Mouse (Mus musculus): Measurements from ENCODE around the gene Mthfd1l. TPM values are rescaled to one million over a fixed set of nuclear protein-coding genes. Genes with fewer than 3 reads are reported as not detected.
"Not testable (repeated sequence)": the region's sequence is repeated elsewhere in the genome, so short reads cannot be mapped to it uniquely, and the experiment has no call there.

The Mthfd1l gene
- polyA plus RNA-seq, 1 experiment: 15.5 TPM

DNA sequence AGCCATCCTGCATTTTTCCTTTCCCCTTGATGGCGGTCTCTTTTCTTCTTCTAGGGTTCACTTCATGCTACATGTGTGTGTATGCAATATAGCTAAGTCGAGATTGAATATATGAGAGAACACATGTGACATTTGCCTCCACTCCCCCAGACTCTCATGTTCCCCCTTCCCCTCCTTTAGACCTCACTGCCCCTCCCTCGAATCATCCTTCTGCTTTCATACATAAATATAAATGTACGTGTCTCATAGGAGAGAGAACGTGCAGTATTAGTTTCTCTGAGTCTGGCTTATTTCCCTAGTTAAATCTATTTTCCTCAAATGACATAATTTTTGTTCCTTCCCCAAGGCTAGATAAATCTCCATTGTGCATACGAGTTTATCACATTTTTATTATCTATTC lies 226.1 kb downstream of the Mthfd1l start:
- Histone ChIP-seq H3K27ac (ENCODE audit: control insufficient read depth, insufficient read depth, low read depth, low read length, poor library complexity) (no peak overlapping the region), H3K4me1 (ENCODE audit: control insufficient read depth, insufficient read depth, low read length) (peaks cover 2% of the 10 kb centered on the region; the same call in 1 of the 2 replicates), H3K4me3 (replicated peaks; ENCODE audit: control insufficient read depth, low read depth, low read length) (no peak overlapping the region)
- TF ChIP-seq POLR2A (IDR thresholded peaks at IDR 0.05; ENCODE audit: borderline replicate concordance, control insufficient read depth, low read depth, low read length) (no peak), CTCF (IDR thresholded peaks at IDR 0.05; ENCODE audit: control insufficient read depth, insufficient read depth, low read length) (no peak)
- 76% methylated on average over 6 of the region's 6 CpGs for WGBS

DNA sequence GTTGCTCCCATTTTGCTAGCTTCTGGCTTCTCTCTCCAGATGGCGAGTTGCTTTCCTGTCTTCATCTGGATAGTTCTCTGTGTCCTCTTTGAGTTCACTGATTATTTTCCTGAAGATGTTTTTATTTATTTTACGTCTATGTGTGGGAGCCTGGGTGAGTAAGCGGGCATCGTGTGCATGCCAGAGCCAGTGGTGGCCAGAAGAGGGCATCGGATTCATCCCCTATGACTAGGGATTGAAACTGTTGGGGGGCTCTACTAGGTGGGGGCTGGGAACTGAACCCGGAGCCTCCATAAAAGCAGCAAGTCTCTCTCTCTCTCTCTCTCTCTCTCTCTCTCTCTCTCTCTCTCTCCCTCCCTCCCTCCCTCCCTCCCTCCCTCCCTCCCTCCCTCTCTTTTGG lies 227.0 kb downstream of the Mthfd1l start:
- H3K4me1 ChIP-seq (ENCODE audit: control insufficient read depth, insufficient read depth, low read length): peaks cover 2% of the 10 kb centered on the region; the same call in 1 of the 2 replicates
- no peak overlapping the region for H3K27ac ChIP-seq (ENCODE audit: control insufficient read depth, insufficient read depth, low read depth, low read length, poor library complexity)
- H3K4me3 ChIP-seq (replicated peaks; ENCODE audit: control insufficient read depth, low read depth, low read length): no peak overlapping the region
- 85% methylated on average over 6 of the region's 6 CpGs for WGBS
- TF ChIP-seq CTCF (IDR thresholded peaks at IDR 0.05; ENCODE audit: control insufficient read depth, insufficient read depth, low read length) (no peak), POLR2A (IDR thresholded peaks at IDR 0.05; ENCODE audit: borderline replicate concordance, control insufficient read depth, low read depth, low read length) (no peak)

- Histone ChIP-seq H3K4me1 (ENCODE audit: control insufficient read depth, insufficient read depth, low read length) (peaks cover 2% of the 10 kb centered on the region; the same call in 1 of the 2 replicates), H3K4me3 (replicated peaks; ENCODE audit: control insufficient read depth, low read depth, low read length) (no peak overlapping the region), H3K27ac (ENCODE audit: control insufficient read depth, insufficient read depth, low read depth, low read length, poor library complexity) (no peak overlapping the region)
- 64% methylated on average over 5 of the region's 5 CpGs for WGBS
- no peak for TF ChIP-seq POLR2A (IDR thresholded peaks at IDR 0.05; ENCODE audit: borderline replicate concordance, control insufficient read depth, low read depth, low read length)
- no peak for TF ChIP-seq CTCF (IDR thresholded peaks at IDR 0.05; ENCODE audit: control insufficient read depth, insufficient read depth, low read length)
Observed at GRCm38 (mm10) chr10:4200546-4201104, 227.7 kb downstream of the Mthfd1l start.

DNA sequence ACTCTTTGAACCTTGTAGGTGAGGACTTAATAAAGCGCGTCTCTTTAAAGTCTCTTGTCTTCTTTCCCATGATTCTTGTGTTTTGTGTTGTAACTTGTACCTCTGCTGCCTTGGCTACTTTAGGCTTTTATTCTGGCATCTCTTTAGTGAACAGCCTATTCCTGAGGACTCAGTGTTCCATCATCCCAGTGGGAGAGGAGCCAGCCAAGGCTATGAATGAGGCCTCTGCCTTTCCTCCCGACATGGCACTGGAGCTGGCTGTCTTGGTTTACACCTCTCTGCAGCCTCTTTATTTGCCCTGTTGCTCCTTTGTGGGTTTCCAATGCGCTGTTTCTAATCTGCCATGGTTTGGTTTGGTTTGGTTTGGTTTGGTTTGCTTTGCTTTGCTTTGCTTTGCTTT lies 228.2 kb downstream of the Mthfd1l start:
- H3K27ac ChIP-seq (ENCODE audit: control insufficient read depth, insufficient read depth, low read depth, low read length, poor library complexity): no peak overlapping the region
- TF ChIP-seq POLR2A (IDR thresholded peaks at IDR 0.05; ENCODE audit: borderline replicate concordance, control insufficient read depth, low read depth, low read length): no peak
- no peak for TF ChIP-seq CTCF (IDR thresholded peaks at IDR 0.05; ENCODE audit: control insufficient read depth, insufficient read depth, low read length)
- peaks cover 2% of the 10 kb centered on the region; the same call in 1 of the 2 replicates for H3K4me1 ChIP-seq (ENCODE audit: control insufficient read depth, insufficient read depth, low read length)
- no peak overlapping the region for H3K4me3 ChIP-seq (replicated peaks; ENCODE audit: control insufficient read depth, low read depth, low read length)
- 83% methylated on average over 4 of the region's 4 CpGs for WGBS

GRCm38 (mm10) chr10:4203651-4204050 lies 230.7 kb downstream of the Mthfd1l start:
- not testable (repeated sequence) for H3K27ac ChIP-seq (ENCODE audit: control insufficient read depth, insufficient read depth, low read depth, low read length, poor library complexity); H3K4me1 ChIP-seq (ENCODE audit: control insufficient read depth, insufficient read depth, low read length); H3K4me3 ChIP-seq (replicated peaks; ENCODE audit: control insufficient read depth, low read depth, low read length)
- WGBS: 21% methylated on average over 6 of the region's 6 CpGs

GRCm38 (mm10) chr10:4209040-4209439 lies 236.1 kb downstream of the Mthfd1l start:
- TF ChIP-seq CTCF (IDR thresholded peaks at IDR 0.05; ENCODE audit: control insufficient read depth, insufficient read depth, low read length) (no peak), POLR2A (IDR thresholded peaks at IDR 0.05; ENCODE audit: borderline replicate concordance, control insufficient read depth, low read depth, low read length) (no peak)
- H3K4me3 ChIP-seq (replicated peaks; ENCODE audit: control insufficient read depth, low read depth, low read length): no peak overlapping the region
- no peaks in the 10 kb centered on the region for H3K4me1 ChIP-seq (ENCODE audit: control insufficient read depth, insufficient read depth, low read length)
- WGBS: 82% methylated on average over 15 of the region's 15 CpGs
- no peak overlapping the region for H3K27ac ChIP-seq (ENCODE audit: control insufficient read depth, insufficient read depth, low read depth, low read length, poor library complexity)

DNA sequence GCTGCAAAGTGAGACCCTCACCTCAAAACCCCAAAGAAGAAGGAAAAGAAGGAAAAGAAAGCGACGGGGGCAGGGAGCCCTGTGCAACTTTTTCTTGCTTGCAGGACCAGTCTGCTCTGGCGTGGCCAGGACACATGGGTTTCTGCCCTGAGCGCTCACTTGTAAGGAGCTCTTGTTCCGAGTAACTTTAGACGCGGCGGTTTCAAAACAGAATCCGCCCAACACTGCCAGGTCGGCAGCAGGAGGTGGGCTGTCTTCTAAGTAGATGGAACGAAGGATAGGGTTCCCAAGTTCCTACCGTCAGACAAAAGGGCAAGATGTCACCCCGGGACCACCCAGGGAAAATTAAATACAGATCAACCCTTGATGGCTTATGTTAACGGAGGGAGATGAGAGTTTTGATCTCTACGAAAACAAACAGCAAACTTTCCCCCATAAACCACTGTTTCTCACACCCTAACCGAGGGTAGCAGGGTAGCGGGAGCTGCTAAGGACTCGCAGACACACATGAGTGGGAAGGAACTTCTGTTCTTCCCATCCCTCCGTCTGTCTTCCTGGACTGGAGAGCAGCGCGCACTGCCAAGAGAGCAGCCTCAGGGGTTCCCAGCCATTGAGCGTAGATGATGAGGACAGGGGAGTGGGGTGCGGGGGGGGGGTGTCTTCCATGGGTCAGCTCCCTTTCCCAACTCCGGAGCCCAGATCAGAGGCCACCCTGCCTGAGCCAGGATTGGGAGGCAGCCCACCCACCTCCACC lies 237.6 kb downstream of the Mthfd1l start:
- TF ChIP-seq POLR2A (IDR thresholded peaks at IDR 0.05; ENCODE audit: borderline replicate concordance, control insufficient read depth, low read depth, low read length) (no peak), CTCF (IDR thresholded peaks at IDR 0.05; ENCODE audit: control insufficient read depth, insufficient read depth, low read length) (no peak)
- no peak overlapping the region for H3K27ac ChIP-seq (ENCODE audit: control insufficient read depth, insufficient read depth, low read depth, low read length, poor library complexity)
- no peaks in the 10 kb centered on the region for H3K4me1 ChIP-seq (ENCODE audit: control insufficient read depth, insufficient read depth, low read length)
- 38% methylated on average over 24 of the region's 24 CpGs for WGBS
- H3K4me3 ChIP-seq (replicated peaks; ENCODE audit: control insufficient read depth, low read depth, low read length): no peak overlapping the region

GRCm38 (mm10) chr10:4211067-4211447 lies 238.1 kb downstream of the Mthfd1l start:
- TF ChIP-seq POLR2A (IDR thresholded peaks at IDR 0.05; ENCODE audit: borderline replicate concordance, control insufficient read depth, low read depth, low read length) (no peak), CTCF (IDR thresholded peaks at IDR 0.05; ENCODE audit: control insufficient read depth, insufficient read depth, low read length) (no peak)
- WGBS: 44% methylated on average over 4 of the region's 4 CpGs

More at GRCm38 (mm10) chr10:4211067-4211447, 238.1 kb downstream of the Mthfd1l start:
- Histone ChIP-seq H3K4me3 (replicated peaks; ENCODE audit: control insufficient read depth, low read depth, low read length) (no peak overlapping the region), H3K4me1 (ENCODE audit: control insufficient read depth, insufficient read depth, low read length) (no peaks in the 10 kb centered on the region), H3K27ac (ENCODE audit: control insufficient read depth, insufficient read depth, low read depth, low read length, poor library complexity) (no peak overlapping the region)

Other genes with a start within 250 kb of the Mthfd1l start
- gene Plekhg1, start 232.8 kb upstream of the Mthfd1l start, polyA plus RNA-seq (2011; ENCODE audit: insufficient read depth, insufficient read length, low replicate concordance, missing spikeins): 2.3 and 4.6 TPM in 2 replicates